Mouse (Mus musculus): ENCODE results near the gene Spata2l. TPM values are rescaled to one million over a fixed set of nuclear protein-coding genes. Genes with fewer than 3 reads are reported as not detected.
"Not testable (repeated sequence)": the region's sequence is repeated elsewhere in the genome, so short reads cannot be mapped to it uniquely, and the experiment has no call there.

Gene Spata2l
- polyA plus RNA-seq (2015; fragmentation: Nextera tagmentation; extraction: Ambion mirVana): 1.2 TPM in 2 replicates

- whole genome bisulfite sequencing (ENCODE audit: insufficient replicate concordance): 1% methylated on average over 57 of the region's 57 CpGs
- H3K27ac ChIP-seq: no peak within 1 kb of the TSS
Measured at GRCm38 (mm10) chr8:123235520-123236497, at the start of gene Spata2l. Spata2l (minus strand) TSS chr8:123236233.

DNA sequence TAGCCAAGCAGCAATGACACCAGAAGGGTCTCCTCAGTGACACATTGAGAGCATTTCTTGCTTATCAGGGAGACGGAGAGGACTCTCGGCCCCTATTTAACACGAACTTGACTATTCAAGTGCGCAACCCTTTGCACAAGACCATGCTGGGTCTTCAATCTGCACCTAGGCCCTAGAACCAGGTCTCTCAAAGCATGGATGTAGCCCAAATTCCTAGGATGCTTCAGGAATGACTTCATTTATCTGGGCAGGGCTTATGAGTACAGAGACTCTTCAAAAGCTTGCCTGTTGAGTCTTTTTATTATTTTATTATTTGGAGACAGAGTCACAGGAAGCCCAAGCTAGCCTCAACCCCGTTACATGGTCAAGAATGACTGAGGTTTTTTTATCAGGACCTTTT lies 48.5 kb upstream of the Spata2l start:
- H3K27ac ChIP-seq: no peak overlapping the region
- ATAC-seq (ENCODE audit: low read depth) (no peak), DNase-seq (no peak)
- H3K4me3 ChIP-seq (replicated peaks): no peak overlapping the region
- H3K36me3 ChIP-seq: peaks cover 69% of the 10 kb centered on the region
- no peaks in the 10 kb centered on the region for H3K9me3 ChIP-seq (replicated peaks)
- 82% methylated on average over 5 of the region's 5 CpGs for WGBS (ENCODE audit: insufficient replicate concordance)
- H3K27me3 ChIP-seq: no peaks in the 10 kb centered on the region
- peaks cover 4% of the 10 kb centered on the region; the same call in 1 of the 2 replicates for H3K4me1 ChIP-seq (replicated peaks)
- H3K4me2 ChIP-seq: no peak overlapping the region
- no peak overlapping the region for H3K9ac ChIP-seq

More at GRCm38 (mm10) chr8:123235520-123236497, at the start of gene Spata2l:
- peaks cover 33% of the 10 kb centered on the region for H3K27me3 ChIP-seq
- peak within 1 kb of the TSS; percentile 96 for H3K4me2 ChIP-seq
- peak within 1 kb of the TSS; percentile 68 for H3K4me3 ChIP-seq (replicated peaks)
- no peaks in the 10 kb centered on the region for H3K9me3 ChIP-seq (replicated peaks)
- DNase-seq (peak; percentile 85), ATAC-seq (ENCODE audit: low read depth) (peak; percentile 82)
- H3K9ac ChIP-seq: peak within 1 kb of the TSS; percentile 68
- H3K4me1 ChIP-seq (replicated peaks): peaks cover 23% of the 10 kb centered on the region
- H3K36me3 ChIP-seq: no peaks in the 10 kb centered on the region

DNA sequence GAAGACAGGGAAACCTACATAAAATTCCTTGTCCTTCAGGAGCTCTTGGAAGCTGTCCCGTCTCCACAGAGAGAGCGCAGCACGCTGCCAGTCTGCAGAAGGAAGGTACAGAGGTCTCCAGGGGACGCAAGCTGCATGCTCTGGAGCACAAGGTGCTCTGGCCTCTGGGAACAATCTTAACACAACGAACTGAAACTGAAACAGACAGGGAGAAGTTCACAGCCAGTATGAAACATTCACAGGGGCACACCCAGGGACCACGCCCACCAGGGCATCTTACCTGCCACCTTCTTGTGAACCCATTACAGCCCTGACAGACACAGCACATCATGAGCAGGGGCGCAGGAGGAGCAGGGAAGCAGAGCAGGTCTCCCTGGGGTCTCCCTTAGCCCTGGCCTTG lies 48.0 kb upstream of the Spata2l start:
- H3K4me1 ChIP-seq (replicated peaks): peaks cover 4% of the 10 kb centered on the region; the same call in 1 of the 2 replicates
- H3K9ac ChIP-seq: 0 out of 2 replicates have a peak overlapping the region, but pooled peaks have one; percentile 10
- no peak overlapping the region for H3K27ac ChIP-seq
- DNase-seq (no peak), ATAC-seq (ENCODE audit: low read depth) (no peak)
- 85% methylated on average over 7 of the region's 7 CpGs for WGBS (ENCODE audit: insufficient replicate concordance)
- H3K9me3 ChIP-seq (replicated peaks): no peaks in the 10 kb centered on the region
- peaks cover 67% of the 10 kb centered on the region for H3K36me3 ChIP-seq
- H3K27me3 ChIP-seq: no peaks in the 10 kb centered on the region
- H3K4me2 ChIP-seq: no peak overlapping the region
- no peak overlapping the region for H3K4me3 ChIP-seq (replicated peaks)

DNA sequence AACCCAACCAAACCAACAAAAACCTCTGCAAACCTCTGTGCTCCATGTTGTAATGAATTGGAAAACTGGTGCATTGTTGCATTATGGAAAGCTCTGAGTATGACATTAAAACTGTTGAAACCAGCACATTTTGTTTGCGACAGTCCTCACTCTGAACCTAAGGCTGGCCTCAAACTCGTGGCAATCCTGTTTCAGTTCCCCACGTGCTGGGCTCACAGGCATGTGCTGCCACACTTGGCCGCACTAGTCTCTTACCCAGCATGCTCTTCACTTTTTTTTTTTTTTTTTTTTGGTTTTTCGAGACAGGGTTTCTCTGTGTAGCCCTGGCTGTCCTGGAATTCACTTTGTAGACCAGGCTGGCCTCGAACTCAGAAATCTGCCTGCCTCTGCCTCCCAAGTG lies 47.0 kb upstream of the Spata2l start:
- ATAC-seq (ENCODE audit: low read depth); H3K27ac ChIP-seq; H3K4me2 ChIP-seq; H3K27me3 ChIP-seq; H3K4me3 ChIP-seq (replicated peaks); H3K9ac ChIP-seq; H3K4me1 ChIP-seq (replicated peaks); H3K9me3 ChIP-seq (replicated peaks); DNase-seq: not testable (repeated sequence)
- WGBS (ENCODE audit: insufficient replicate concordance): 81% methylated on average over 6 of the region's 6 CpGs
- peaks cover 67% of the 10 kb centered on the region for H3K36me3 ChIP-seq

- peaks cover 60% of the 10 kb centered on the region for H3K36me3 ChIP-seq
- no peak for ATAC-seq (ENCODE audit: low read depth)
- H3K27ac ChIP-seq: peak overlapping the region; percentile 0; the same call in 1 of the 2 replicates
Measured at GRCm38 (mm10) chr8:123280302-123281094, 44.5 kb upstream of the Spata2l start.

GRCm38 (mm10) chr8:123279828-123280227 lies 43.8 kb upstream of the Spata2l start:
- H3K4me1 ChIP-seq (replicated peaks): peaks cover 4% of the 10 kb centered on the region; the same call in 1 of the 2 replicates
- H3K36me3 ChIP-seq: peaks cover 64% of the 10 kb centered on the region
- DNase-seq (no peak), ATAC-seq (ENCODE audit: low read depth) (no peak)
- H3K9me3 ChIP-seq (replicated peaks): no peaks in the 10 kb centered on the region
- H3K27me3 ChIP-seq: no peaks in the 10 kb centered on the region
- 69% methylated on average over 4 of the region's 4 CpGs for WGBS (ENCODE audit: insufficient replicate concordance)
- H3K27ac ChIP-seq: no peak overlapping the region
- H3K4me2 ChIP-seq: no peak overlapping the region
- H3K4me3 ChIP-seq (replicated peaks): no peak overlapping the region
- no peak overlapping the region for H3K9ac ChIP-seq

More at GRCm38 (mm10) chr8:123280302-123281094, 44.5 kb upstream of the Spata2l start:
- 78% methylated on average over 13 of the region's 13 CpGs for WGBS (ENCODE audit: insufficient replicate concordance)
- H3K27me3 ChIP-seq: no peaks in the 10 kb centered on the region
- no peak overlapping the region for H3K9ac ChIP-seq
- no peak for DNase-seq
- H3K4me2 ChIP-seq: no peak overlapping the region
- H3K9me3 ChIP-seq (replicated peaks): no peaks in the 10 kb centered on the region
- no peak overlapping the region for H3K4me3 ChIP-seq (replicated peaks)
- H3K4me1 ChIP-seq (replicated peaks): peaks cover 4% of the 10 kb centered on the region; the same call in 1 of the 2 replicates

DNA sequence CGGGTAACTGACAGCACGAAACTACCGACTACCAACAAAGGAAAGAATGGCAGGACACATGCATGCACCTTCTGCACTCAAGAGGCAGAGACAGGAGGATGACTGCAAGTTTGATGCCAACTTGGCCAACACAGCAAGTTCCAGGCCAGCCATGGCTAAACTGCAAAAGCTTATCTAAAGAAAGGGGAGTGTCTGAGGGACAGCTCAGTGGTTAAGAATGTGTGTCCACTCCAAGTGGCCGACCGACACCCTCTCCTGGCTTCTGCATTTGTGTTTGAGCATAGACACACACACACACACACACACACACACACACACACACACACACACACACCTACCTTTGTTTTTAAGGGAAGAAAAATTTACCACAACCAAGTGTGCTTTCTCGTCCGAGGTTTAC lies 42.4 kb upstream of the Spata2l start:
- Histone ChIP-seq H3K4me2 (no peak overlapping the region), H3K4me3 (replicated peaks) (no peak overlapping the region), H3K9me3 (replicated peaks) (no peaks in the 10 kb centered on the region), H3K4me1 (replicated peaks) (no peaks in the 10 kb centered on the region), H3K27me3 (no peaks in the 10 kb centered on the region), H3K27ac (no peak overlapping the region), H3K9ac (no peak overlapping the region), H3K36me3 (peaks cover 70% of the 10 kb centered on the region)
- ATAC-seq (ENCODE audit: low read depth): no peak
- DNase-seq: no peak
- 82% methylated on average over 7 of the region's 7 CpGs for WGBS (ENCODE audit: insufficient replicate concordance)

GRCm38 (mm10) chr8:123275096-123275495 lies 39.1 kb upstream of the Spata2l start:
- ATAC-seq (ENCODE audit: low read depth) (no peak), DNase-seq (no peak)
- Histone ChIP-seq H3K9ac (no peak overlapping the region), H3K27ac (no peak overlapping the region), H3K4me2 (no peak overlapping the region), H3K27me3 (no peaks in the 10 kb centered on the region), H3K4me3 (replicated peaks) (no peak overlapping the region), H3K36me3 (peaks cover 77% of the 10 kb centered on the region), H3K9me3 (replicated peaks) (no peaks in the 10 kb centered on the region), H3K4me1 (replicated peaks) (no peaks in the 10 kb centered on the region)
- WGBS (ENCODE audit: insufficient replicate concordance): 83% methylated on average over 12 of the region's 12 CpGs

DNA sequence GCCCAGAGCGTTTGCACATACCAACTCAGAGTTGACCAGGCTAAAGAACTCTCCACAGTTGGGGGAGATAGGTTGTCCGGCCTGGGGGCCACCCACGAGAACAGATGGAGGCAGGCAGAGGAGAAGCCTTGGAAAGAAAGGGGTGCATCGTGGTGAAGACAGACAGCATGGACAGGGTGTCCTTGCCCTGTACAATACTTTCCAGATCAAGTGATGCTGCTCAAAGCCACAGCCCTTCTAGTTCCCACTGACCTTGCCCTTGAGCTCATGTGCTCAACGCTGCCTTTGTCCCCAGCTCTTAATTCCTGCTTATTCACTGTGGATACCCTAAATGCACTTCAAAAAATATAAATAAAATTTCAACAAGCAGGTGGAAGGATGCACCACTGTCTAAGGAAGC lies 38.4 kb upstream of the Spata2l start:
- WGBS (ENCODE audit: insufficient replicate concordance): 76% methylated on average over 5 of the region's 5 CpGs
- Histone ChIP-seq H3K27ac (no peak overlapping the region), H3K36me3 (peaks cover 80% of the 10 kb centered on the region), H3K27me3 (no peaks in the 10 kb centered on the region), H3K4me1 (replicated peaks) (no peaks in the 10 kb centered on the region), H3K9me3 (replicated peaks) (no peaks in the 10 kb centered on the region), H3K4me3 (replicated peaks) (no peak overlapping the region), H3K4me2 (no peak overlapping the region), H3K9ac (no peak overlapping the region; the same call in 1 of the 2 replicates)
- ATAC-seq (ENCODE audit: low read depth): no peak
- no peak for DNase-seq

GRCm38 (mm10) chr8:123271901-123272300 lies 35.9 kb upstream of the Spata2l start:
- Histone ChIP-seq H3K9me3 (replicated peaks) (no peaks in the 10 kb centered on the region), H3K9ac (no peak overlapping the region), H3K4me3 (replicated peaks) (no peak overlapping the region), H3K4me2 (no peak overlapping the region), H3K27ac (no peak overlapping the region), H3K36me3 (peaks cover 87% of the 10 kb centered on the region), H3K27me3 (no peaks in the 10 kb centered on the region), H3K4me1 (replicated peaks) (no peaks in the 10 kb centered on the region; the same call in 1 of the 2 replicates)
- WGBS (ENCODE audit: insufficient replicate concordance): 67% methylated on average over 4 of the region's 4 CpGs
- ATAC-seq (ENCODE audit: low read depth): no peak
- no peak for DNase-seq

GRCm38 (mm10) chr8:123271147-123271546 lies 35.1 kb upstream of the Spata2l start:
- DNase-seq (no peak), ATAC-seq (ENCODE audit: low read depth) (no peak)
- H3K4me3 ChIP-seq (replicated peaks): no peak overlapping the region
- H3K4me1 ChIP-seq (replicated peaks): peaks cover 3% of the 10 kb centered on the region; the same call in 1 of the 2 replicates
- H3K27ac ChIP-seq: no peak overlapping the region
- H3K9ac ChIP-seq: no peak overlapping the region
- H3K27me3 ChIP-seq: no peaks in the 10 kb centered on the region
- H3K36me3 ChIP-seq: peaks cover 90% of the 10 kb centered on the region
- 81% methylated on average over 10 of the region's 10 CpGs for WGBS (ENCODE audit: insufficient replicate concordance)
- H3K9me3 ChIP-seq (replicated peaks): no peaks in the 10 kb centered on the region
- H3K4me2 ChIP-seq: no peak overlapping the region

All from liver, embryonic 13.5 days (tissue).